Mouse (Mus musculus): ENCODE results near the gene Plppr3. TPM values are rescaled to one million over a fixed set of nuclear protein-coding genes. Genes with fewer than 3 reads are reported as not detected.

The Plppr3 gene
- total RNA-seq, 2 experiments from 2014 or later = 0.20 to 0.29 TPM

DNA sequence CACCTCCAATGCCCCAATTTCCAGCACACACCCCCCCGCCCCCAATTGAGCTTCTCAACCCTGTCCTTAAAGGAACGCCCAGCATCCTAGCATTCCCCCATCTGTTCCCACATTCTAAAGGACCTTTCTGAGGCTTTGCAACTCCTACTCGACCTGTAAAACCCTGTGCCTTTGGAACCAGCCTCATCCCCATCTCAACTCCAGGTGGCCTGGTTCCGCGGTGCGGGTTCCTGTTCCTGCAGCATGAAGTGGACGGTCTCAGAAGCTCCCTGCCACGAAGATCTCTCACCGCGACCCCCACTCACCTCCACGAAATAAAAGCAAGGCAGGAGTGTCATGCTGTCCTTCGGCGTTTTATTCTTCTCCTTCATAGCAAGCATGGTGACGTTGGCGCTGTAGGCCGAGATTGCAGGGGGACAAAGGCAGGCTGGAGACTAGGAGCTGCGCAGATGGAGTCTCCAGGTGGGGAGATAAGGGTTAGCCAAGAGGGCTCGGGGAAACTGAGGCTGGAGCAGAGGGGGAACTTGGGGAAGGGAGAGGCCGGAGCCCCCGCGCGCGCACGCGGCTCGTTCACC lies 632 bp downstream of the Plppr3 start:
- DNase-seq = no peak
- intact Hi-C loops (cut with DNase I) = loop anchor here (2.0 kb wide), 1 partner anchor 15 kb away; no protein-coding TSS in a partner anchor

DNA sequence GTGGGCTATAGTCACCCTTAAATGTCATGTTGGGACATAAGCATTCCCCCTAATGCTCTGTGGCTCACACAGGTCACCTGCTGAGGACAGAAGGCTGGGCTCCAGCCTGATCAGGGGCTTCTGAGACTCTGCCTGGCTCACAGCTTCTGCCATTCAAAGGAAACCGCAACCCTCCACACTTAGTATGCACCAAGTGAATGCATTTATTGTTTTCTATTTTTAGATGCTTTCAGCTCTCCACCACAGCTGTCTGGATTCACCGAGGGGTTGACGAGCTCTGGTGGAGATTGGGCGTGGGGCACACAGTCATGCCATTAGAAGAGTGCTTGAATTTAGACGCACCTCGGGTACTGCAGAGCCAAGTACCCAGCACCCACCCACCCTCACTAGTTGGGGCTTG lies 1.1 kb downstream of the Plppr3 start:
- DNase-seq = no peak
- intact Hi-C loops (cut with DNase I) = loop anchor here (2.0 kb wide), 1 partner anchor 15 kb away; no protein-coding TSS in a partner anchor

DNA sequence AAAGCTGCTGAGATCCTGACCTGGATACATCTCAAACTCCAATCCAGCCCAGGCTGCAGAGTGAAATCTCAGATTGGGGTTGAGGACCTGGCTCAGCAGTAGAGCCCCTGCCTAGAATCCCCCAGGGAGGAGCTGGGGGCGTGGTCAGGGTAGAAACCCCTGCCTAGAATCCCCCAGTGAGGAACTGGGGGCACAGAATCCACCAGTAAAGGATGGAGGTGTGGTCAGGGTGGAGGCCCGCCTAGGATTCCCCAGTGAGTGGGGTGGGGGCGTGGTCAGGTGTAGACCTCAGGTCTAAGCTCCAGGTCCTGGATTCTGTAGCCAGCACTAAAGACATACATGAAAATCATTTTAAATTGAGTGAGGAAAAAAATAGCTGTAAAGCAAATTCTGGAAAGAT lies 1.6 kb downstream of the Plppr3 start:
- DNase-seq = no peak
- intact Hi-C loops (cut with DNase I) = loop anchor here (2.0 kb wide), 1 partner anchor 14 kb away; no protein-coding TSS in a partner anchor

DNA sequence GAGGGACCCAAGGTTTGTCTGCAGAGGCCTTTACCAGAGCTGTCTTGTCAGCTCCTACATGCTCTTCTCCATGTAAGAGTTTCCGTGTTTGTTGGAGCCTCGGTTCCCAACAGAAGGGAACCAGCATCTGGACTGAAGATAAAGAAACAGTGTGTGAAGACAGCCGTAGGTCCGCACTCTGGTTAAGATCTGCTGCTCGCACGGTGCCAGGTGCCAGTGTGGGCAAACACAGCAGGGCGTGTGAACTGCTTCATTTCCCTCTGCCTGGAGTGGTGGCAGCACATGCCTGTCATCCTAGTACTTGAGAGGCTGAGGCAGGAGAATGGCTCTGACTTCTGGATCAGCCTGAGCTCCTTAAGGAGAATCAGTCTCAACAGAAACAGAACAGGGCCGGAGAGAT lies 2.6 kb downstream of the Plppr3 start:
- intact Hi-C loops (cut with DNase I) = loop anchor here (2.0 kb wide), 1 partner anchor 13 kb away; no protein-coding TSS in a partner anchor
- no peak for DNase-seq

DNA sequence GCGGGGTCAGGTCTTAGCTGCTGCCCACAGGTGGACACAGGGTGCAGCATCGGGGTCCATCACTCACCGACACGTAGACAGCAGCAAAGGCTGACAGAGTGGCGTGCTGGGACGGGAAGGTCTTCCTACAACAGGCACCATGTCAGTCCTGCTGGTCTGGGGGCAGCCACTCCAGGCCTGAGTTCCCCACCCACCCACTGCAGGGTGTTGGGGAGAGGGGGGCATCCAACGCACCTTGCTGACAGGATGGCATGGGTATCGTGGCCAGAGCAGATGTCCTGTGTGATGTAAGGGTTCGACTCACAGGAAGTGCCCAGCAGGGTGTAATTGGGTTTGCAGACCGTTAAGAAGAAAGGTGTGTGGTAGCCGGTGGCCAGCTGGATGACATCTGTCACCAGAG lies 7.8 kb downstream of the Plppr3 start:
- intact Hi-C loops (cut with DNase I) = no loop called here
- no peak for DNase-seq

DNA sequence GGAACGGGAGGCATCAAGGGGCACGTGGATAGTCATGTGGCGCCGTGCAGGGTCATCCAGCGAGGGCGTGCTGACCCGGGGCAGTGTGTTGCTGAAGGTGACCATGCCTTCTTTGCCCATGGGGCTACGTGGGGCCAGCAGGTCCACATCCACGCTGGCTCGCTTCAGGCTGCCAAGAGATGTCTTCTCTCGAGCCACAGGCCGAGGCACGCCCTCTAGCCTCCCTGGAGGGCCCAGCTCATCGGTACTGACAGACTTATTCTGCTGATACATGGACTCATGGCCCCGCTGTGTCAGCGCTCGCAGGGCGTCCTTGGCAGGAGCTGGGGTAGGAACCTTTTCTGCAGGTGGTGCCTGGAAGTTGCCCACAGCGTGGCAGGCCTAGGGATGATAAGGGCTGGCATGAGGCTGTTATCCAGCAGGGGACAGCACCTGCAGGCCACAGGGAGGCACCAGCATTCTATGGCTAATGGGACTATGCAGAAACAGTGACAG lies 8.6 kb downstream of the Plppr3 start:
- no peak for DNase-seq
- intact Hi-C loops (cut with DNase I) = no loop called here

DNA sequence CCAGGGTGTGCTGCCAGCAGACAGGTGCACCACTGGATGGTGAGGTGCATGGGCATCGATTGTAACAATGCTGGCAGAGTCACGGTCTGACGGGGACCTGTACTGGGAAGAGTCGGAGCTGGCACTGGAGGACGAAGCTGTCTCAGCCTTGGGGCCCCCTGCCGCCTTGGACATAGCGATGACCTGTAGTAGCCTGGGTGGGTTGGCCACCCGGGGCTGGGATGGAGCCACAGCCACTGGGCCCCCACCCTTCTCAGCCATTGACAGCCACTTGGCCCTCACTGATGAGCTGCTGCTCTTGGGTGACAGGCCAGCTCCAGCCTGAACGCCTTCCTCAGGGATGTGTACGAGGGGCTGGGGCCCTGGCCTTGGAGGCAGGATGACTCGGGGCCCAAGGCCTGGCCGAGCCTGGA lies 9.2 kb downstream of the Plppr3 start:
- intact Hi-C loops (cut with DNase I) = no loop called here
- DNase-seq = no peak

DNA sequence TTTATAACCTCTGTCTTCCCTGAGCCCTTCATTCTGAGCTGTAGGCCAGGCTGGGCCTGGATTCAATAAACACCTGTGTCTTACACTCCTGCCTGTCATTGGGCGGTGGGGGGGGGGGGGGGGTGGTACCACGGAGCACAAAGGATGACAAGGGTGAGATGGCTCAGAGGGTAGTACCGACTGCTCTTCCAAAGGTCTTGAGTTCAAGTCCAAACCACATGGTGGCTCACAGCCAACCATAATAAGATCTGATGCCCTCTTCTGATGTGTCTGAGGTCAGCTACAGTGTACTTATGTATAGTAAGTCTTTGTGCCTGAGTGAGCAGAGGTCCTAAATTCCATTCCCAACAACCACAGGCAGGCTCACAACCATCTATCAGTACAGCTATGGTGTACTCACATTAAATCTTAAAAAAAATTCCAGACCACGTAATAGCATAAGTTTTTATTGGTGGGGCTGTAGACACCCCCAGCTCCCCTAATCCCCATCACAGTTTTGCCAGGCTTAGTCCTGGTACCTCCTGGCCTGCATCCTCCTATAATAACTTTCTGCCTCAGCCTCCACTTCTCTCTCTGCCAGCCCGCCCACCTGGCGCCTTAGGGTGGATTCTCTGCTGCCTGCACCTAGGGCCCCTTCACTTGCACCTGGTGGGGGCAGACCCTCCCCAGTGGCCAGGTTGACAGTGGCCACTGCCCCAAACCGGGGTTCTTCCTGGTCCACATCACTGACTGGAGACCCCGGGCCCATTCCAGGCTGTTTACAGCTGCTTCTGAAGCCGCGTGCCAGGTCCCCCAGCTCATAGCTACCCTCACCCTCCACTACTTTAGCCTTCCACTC lies 9.9 kb downstream of the Plppr3 start:
- no peak for DNase-seq
- intact Hi-C loops (cut with DNase I) = no loop called here

DNA sequence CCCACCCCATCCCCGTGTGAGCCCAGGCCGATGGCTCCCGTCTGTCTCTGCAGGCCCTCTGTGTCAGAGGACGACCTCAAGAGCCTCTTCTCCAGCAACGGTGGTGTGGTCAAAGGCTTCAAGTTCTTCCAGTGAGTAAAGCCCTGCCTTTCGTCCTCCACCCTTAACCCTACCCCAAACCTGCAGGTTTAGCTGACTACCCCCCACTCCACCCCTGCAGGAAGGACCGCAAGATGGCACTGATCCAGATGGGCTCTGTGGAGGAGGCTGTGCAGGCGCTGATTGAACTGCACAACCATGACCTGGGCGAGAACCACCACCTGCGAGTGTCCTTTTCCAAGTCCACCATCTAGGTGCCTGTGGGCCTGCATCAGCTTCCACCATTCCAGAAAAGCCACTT lies 11.5 kb downstream of the Plppr3 start:
- intact Hi-C loops (cut with DNase I) = no loop called here

DNA sequence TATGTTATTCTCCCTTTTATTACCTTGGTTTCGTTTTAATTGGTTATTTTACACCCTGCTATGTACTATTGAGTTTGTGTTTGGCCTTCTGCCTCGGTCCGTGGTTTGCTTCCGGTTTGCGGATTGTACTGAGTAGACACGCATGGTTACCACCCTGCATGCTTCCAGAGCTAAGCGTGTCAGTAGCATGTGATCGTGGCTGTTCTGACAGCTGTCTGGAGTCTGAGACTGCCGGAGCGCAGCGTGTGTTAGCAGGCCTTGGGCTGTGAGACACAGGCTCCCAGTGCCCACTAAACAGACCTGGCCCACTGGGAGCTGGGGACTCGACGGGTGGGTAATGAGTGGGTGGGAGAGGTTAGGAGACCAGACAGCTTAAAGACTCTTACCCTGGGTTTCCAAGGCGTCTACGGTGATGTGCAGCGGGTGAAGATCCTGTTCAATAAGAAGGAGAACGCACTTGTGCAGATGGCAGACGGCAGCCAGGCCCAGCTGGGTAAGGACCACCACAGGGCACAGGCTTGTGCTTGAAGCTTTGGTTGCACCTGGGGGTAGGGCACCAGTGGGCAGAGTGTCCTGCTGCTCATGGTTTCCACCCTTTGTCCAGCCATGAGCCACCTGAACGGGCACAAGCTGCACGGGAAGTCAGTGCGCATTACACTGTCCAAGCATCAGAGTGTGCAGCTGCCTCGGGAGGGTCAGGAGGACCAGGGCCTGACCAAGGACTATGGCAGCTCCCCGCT lies 12.2 kb downstream of the Plppr3 start:
- intact Hi-C loops (cut with DNase I) = no loop called here
- no peak for DNase-seq

More for the DNA sequence above, 11.5 kb downstream of the Plppr3 start:
- DNase-seq = no peak

DNA sequence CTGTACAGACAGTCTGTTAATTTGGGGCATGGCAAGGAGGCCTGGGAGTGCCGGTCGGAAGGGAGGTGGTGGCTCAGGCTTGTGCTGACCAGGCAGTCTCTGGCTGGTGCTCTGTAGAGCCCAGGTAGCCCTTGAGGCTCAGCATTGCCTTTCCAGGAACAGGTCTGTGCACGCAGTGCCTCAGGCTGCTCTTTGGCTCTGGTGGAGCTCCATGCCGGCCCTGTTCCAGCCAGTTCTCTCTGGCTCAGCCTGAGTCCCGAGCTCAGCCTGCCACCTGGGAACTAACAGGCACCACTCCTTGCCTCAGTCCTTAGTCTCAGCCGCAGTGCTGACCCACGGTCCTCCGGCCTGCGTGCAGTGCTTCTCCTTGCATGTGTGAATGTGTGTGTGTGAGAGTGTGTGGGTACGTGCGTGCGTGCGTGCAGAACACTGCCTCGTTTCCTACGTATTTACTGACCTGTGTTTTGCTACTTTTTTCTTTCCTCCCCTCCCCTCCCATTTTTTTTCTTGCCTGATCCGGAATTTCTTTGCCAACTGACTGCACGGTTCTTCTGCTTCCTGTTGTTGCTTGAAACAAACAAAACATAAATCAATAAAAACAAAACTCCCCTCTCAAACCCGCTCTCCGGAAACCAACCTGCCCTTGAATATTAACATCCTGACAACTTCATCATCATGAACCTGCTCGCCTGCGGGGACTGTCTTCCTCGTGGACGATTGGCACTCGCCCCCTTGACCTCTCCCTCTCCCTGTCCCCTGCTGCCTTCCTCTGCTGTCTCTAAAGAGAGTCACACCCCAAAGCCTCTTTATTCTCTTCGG lies 13.0 kb downstream of the Plppr3 start:
- intact Hi-C loops (cut with DNase I) = no loop called here

DNA sequence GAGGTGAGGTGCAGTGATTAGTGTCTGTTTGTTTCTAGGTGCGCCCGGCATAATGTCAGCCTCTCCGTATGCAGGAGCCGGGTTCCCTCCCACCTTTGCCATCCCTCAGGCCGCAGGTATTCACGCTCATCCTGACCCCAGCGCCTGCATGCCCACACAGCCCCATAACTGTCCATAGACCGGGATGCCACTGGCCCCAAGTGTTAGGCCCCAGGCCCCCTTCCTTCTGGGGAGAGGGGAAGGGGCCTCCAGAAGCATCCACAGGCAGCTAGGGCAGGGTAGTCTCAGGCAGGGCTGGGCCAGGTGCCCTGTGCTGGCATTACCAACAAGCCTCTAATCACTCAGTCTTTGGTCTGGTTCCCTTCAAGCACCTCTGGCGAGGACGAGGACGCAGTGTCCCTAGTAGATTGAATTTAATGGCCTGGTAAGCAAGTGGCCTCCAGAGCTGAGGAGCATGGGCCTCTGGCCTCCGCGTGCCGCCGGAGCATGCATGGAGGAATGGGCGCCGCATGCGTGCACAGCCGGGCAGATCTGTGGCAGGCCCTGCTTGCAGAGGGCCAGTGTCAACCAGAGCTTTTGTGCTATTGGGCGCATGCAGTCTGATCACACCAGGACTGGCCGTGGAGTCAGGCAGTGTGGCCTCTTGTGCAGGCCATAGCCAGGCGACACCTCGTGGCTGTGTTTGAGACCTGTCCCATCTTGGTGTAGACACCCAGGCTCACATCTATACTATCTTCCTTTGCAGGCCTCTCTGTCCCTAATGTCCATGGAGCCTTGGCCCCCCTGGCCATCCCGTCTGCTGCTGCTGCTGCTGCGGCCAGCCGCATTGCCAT lies 14.1 kb downstream of the Plppr3 start:
- no peak for DNase-seq
- intact Hi-C loops (cut with DNase I) = no loop called here

More for the DNA sequence above, 13.0 kb downstream of the Plppr3 start:
- DNase-seq = no peak

DNA sequence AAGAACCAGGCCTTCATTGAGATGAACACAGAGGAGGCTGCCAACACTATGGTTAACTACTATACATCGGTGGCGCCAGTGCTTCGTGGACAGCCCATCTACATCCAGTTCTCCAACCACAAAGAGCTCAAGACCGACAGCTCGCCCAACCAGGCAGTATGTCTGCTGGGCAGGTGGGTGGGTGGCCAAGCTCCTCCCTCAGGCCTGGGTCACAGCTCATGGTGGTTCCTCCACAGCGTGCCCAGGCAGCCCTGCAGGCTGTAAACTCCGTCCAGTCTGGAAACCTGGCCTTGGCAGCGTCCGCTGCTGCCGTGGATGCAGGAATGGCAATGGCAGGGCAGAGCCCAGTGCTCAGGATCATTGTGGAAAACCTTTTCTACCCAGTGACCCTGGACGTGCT lies 15.3 kb downstream of the Plppr3 start:
- DNase-seq = no peak
- intact Hi-C loops (cut with DNase I) = loop anchor here (2.0 kb wide), 1 partner anchor 14 kb away; no protein-coding TSS in a partner anchor

DNA sequence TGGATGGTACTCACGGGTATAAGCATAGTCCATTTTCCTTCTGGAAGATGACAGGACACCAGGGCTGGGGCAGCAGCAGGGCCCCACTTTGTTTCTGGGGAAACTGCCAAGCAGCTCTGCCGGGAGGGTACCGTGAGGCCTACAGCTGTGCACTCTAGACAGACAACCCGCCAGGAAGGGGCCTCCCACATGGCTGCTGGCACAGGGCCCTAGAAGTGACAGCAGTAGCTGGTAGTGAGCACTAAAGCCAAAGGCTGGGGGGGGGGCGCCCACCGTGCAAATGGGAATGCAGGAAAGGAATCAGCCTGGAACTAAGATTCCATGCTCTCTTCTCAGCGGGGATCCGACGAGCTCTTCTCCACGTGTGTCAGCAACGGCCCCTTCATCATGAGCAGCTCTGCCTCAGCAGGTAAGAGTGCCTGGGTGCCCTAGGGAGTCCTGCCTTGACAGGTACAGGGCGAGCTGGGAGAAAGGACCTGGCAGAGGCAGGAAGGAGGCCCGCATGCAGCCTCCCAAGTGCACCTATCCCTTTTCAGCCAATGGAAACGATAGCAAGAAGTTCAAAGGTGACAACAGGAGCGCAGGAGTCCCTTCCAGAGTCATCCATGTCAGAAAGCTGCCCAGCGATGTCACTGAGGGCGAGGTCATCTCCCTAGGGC lies 15.9 kb downstream of the Plppr3 start:
- DNase-seq = peak; percentile 70 to 80
- intact Hi-C loops (cut with DNase I) = loop anchor here (2.0 kb wide), 1 partner anchor 14 kb away; no protein-coding TSS in a partner anchor

DNA sequence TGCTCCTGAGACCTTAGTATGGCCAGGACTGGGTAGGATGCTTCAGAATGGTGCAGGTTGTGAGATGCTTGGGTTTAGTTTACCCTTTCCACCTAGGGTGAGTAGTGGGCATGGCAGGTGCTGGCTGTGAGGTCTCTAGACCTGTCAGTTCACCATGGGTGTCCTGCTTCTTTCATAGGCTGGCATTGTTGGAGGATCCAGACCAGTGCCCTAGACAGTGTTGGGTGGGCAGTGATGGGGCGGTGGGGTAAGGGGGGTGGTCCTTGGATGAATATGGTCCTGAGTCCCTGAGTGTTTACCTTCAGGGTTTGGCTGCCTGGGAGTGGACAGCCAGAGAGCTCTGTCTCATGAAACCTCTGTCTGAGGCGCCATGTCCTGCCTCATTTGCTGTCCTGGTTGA lies 16.5 kb downstream of the Plppr3 start:
- intact Hi-C loops (cut with DNase I) = loop anchor here (2.0 kb wide), 2 partner anchors 15 to 17 kb away; no protein-coding TSS in a partner anchor

DNA sequence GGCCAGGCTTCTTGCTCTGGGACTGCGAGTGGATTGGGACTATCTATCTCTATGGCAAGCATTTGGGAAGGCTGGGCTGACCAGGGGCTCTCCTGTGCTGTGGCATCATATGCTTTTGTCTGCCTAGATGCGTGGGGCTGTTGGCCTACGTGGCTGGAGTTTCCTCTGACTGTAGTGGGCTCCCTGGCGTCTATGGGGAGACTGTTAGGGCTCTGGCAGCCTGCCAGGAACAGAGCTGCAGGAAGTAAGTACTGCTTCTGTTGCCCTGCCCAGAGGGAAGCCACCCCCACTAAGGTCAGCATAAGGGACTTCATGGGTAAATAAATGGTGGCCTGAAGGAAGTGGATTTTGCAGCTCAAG lies 17.0 kb downstream of the Plppr3 start:
- peak; percentile 79 for DNase-seq
- intact Hi-C loops (cut with DNase I) = loop anchor here (2.0 kb wide), 1 partner anchor 17 kb away; no protein-coding TSS in a partner anchor

More for the DNA sequence above, 16.5 kb downstream of the Plppr3 start:
- DNase-seq = no peak

DNA sequence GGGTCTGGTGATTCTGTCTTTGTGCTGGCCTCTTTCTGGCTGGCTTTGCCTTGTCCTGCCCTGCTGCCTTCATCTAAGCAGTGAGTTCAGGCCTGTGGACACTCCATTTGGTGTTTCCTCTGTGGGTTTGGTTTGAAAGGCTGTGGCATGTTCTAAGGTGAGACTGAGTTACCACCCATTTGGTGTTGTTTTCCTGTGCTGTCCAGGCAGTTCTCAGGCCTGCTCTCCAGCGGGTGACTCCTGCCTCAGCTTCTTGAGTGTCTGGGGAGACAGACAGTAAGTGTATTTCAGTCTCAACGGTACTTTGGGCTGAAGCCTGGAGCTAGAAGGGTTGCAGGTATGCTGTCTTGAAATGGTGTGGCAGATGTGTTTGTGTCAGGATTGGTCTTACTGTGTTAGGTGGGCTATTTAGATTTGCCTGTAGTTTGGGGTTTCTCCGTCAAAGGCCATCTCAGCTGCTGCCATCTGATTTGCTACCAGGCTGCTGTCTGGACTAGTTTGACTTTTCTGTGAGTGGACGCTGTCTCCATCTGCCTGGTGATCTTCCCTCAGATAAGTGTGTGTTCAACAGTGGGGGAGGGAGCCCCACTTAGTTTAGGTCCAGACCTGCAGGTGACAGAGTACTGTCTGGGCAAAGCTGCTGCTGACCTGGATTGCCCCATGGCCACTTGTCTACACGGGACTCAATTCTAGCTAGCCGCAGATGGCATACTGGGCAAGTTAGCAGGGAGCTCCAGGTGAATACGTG lies 17.6 kb downstream of the Plppr3 start:
- intact Hi-C loops (cut with DNase I) = loop anchor here (2.0 kb wide), 1 partner anchor 16 kb away; no protein-coding TSS in a partner anchor
- no peak for DNase-seq

DNA sequence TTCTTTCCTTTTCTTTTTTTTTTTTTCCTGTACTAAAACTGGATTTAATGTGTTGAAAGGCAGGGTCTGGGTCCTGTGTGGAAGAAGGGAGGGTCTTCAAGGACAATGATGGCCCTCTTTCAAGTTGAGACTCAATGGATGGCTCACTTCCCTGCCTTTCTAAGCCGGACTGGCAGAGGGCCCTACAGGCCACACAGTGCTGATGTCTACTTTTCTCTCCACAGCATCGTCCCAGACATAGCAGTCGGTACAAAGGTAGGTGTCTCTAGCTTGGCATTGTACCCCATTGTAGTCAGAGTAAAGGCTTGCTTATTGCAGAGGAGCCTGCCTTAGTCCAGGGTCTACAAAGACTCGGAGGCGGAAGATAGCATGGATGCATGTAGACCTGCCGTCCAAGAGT lies 18.2 kb downstream of the Plppr3 start:
- DNase-seq = no peak
- intact Hi-C loops (cut with DNase I) = loop anchor here (2.0 kb wide), 1 partner anchor 15 kb away; no protein-coding TSS in a partner anchor
